Mouse (Mus musculus) neural tube, embryonic 15.5 days (tissue): ENCODE measurements at regions not wholly inside any gene's neighbourhood (a gene's known extent, or its start where the extent isn't known, plus 50 kb on each side); places are given as distances from the start of the nearest gene placed in this dataset.

ENCODE experiments used
- ATAC-seq: fragments of 200-750 bp; cut with Nextera tagmentation; 2 replicates; pipeline ENCODE4 v1.8.0; 2017; ENCODE audit warnings: mild to moderate bottlenecking, moderate TSS enrichment, moderate library complexity; ENCODE audit not compliant: low FRiP score
- H3K27ac ChIP-seq: fragments of 300-500 bp; sonication (generic); replicated peaks from 2 replicates; pipeline ENCODE4 v1.5.1; 2015; ENCODE audit warnings: mild to moderate bottlenecking, inconsistent platforms
- H3K27me3 ChIP-seq: fragments of 300-500 bp; sonication (generic); replicated peaks from 2 replicates; pipeline ENCODE4 v1.6.1; 2015; ENCODE audit warnings: inconsistent platforms
- H3K36me3 ChIP-seq: fragments of 300-500 bp; sonication (generic); 2 replicates; pipeline ENCODE4 v1.6.1; 2015; ENCODE audit warnings: inconsistent platforms
- H3K4me1 ChIP-seq: fragments of 300-500 bp; sonication (generic); 2 replicates; pipeline ENCODE4 v1.6.1; 2015; ENCODE audit warnings: inconsistent platforms
- H3K4me2 ChIP-seq: fragments of 300-500 bp; sonication (generic); 2 replicates; pipeline ENCODE4 v1.6.1; 2015; ENCODE audit warnings: inconsistent platforms, mild to moderate bottlenecking, moderate library complexity
- H3K4me3 ChIP-seq: fragments of 300-500 bp; sonication (generic); replicated peaks from 2 replicates; pipeline ENCODE4 v1.5.1; 2015; ENCODE audit warnings: mild to moderate bottlenecking, inconsistent platforms
- H3K9ac ChIP-seq: fragments of 300-500 bp; sonication (generic); replicated peaks from 2 replicates; pipeline ENCODE4 v1.6.1; 2015; ENCODE audit warnings: mild to moderate bottlenecking, inconsistent platforms
- H3K9me3 ChIP-seq: fragments of 300-500 bp; sonication (generic); replicated peaks from 2 replicates; pipeline ENCODE4 v1.6.1; 2016; ENCODE audit warnings: inconsistent platforms
- WGBS: fragments of 180-500 bp; shearing (Covaris S2); methylation state at CpG from one replicate; pipeline ENCODE4 v1.1.7; 2015; ENCODE audit warnings: mixed read lengths; 5-methylcytosine and 5-hydroxymethylcytosine counted together

DNA sequence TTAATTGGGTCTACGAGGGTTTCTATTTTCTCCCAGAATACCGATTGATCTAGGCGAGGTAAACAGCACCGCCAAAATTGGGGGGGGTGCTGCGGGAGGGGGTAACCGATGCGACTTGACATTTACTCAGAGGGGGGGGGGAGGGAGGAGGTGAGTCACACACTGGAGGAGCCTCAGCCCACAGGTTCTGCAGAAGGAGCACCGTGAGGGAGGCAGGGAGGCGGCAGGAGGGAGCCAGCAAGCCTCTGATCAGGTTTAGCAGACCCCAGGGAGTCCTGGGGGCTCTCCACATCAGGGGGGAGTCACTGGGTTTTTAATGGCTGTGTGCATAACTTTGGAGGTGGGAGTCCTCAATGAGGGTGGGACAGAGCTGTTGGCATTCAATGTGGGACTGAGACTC, 51.3 kb upstream of the Ier5l start:
- Histone ChIP-seq H3K4me3 (no peak overlapping the region), H3K36me3 (no peaks in the 10 kb centered on the region), H3K27ac (no peak overlapping the region), H3K9ac (no peak overlapping the region), H3K4me2 (no peak overlapping the region), H3K9me3 (no peaks in the 10 kb centered on the region), H3K4me1 (peaks cover 6% of the 10 kb centered on the region), H3K27me3 (no peaks in the 10 kb centered on the region)
- ATAC-seq = no peak
- 41% methylated on average over 9 of the region's 9 CpGs for WGBS

DNA sequence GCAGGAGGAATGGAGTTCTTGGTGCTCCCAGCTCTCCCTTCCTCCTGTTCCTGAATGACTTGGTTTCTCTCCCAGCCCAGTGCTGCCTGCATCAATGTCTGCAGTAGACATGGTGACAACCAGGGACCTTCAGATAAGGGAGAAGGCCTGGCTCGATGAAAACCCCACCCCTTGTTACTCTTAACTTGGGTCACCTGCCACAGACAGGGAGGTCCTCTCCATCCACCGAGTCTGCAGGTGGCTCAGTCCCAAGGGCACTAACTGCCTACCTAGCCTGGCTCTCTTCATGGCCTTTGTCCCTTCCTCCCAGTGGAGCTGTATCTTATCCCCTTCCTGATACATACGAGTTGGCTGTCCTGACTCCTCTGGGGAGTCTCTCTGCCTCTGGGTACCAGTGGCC, 51.8 kb upstream of the Ier5l start:
- WGBS = 65% methylated on average over 3 of the region's 3 CpGs
- no peak overlapping the region for H3K4me3 ChIP-seq
- H3K9me3 ChIP-seq = no peaks in the 10 kb centered on the region
- H3K36me3 ChIP-seq = no peaks in the 10 kb centered on the region
- H3K4me1 ChIP-seq = peaks cover 6% of the 10 kb centered on the region
- no peak overlapping the region for H3K4me2 ChIP-seq
- no peaks in the 10 kb centered on the region for H3K27me3 ChIP-seq
- H3K9ac ChIP-seq = no peak overlapping the region
- no peak for ATAC-seq
- H3K27ac ChIP-seq = no peak overlapping the region

DNA sequence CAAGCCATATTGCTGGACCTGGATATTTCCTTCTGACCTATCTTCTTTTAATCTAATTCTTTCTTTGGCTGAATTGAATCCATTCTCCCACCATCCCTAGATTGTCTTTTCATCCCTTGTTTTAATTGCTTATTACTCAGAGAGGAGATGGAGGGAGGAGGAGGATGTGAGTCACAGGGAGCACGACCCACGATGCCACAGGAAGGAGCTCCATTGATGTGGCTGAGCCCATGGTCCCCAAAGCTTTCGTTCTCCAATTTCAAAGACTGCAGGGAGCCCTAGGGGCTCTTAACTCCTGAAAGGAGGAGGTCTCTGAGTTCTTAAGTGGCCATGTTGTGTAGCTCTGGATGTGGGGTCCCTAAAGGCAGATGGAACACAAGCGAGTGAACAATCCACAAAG, 53.5 kb upstream of the Ier5l start:
- no peak for ATAC-seq
- 44% methylated on average over 4 of the region's 4 CpGs for WGBS
- H3K27me3 ChIP-seq = no peaks in the 10 kb centered on the region
- H3K4me2 ChIP-seq = no peak overlapping the region
- H3K27ac ChIP-seq = no peak overlapping the region
- H3K9ac ChIP-seq = no peak overlapping the region
- no peaks in the 10 kb centered on the region for H3K9me3 ChIP-seq
- peaks cover 6% of the 10 kb centered on the region for H3K4me1 ChIP-seq
- no peak overlapping the region for H3K4me3 ChIP-seq
- H3K36me3 ChIP-seq = no peaks in the 10 kb centered on the region

DNA sequence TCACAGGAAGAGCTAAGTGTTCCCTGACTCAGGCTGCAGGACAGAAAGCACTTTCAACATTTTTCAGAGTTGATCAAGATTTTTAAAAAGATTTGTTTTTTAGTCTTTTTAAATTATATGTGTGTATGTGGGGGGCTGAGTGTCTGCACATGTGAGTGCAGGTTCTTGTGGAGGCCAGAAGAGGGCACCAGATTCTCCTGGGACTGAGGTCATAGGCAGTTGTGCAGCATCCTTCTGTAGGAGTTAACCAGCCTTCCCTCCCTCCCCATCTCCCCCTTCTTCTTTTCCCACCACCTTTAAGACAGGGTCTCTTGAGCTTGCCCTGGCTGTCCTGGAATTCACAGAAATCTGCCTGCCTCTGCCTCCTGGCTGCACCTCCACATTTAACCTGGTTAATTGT, 58.9 kb upstream of the Ier5l start:
- ATAC-seq = no peak
- no peak overlapping the region for H3K9ac ChIP-seq

DNA sequence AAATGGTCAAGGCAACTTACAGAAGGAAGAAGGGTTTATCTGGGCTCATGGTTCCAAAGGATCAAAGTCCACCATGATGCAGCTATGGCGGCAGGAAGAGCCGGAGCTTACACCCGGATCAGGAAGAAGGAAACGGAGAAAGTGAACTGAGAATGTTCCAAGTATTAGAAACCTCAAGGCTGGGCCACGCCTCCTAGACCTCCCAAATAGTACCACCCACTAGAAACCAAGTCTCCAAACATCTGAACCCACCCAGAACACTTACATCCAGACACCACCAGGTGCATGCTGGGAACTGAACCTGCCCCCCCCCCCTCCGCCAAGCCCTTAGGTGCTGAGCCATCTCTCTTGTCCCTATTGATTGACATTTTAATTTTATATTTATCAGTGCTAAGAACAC, 59.3 kb upstream of the Ier5l start:
- Histone ChIP-seq H3K27me3 (no peaks in the 10 kb centered on the region), H3K4me3 (no peak overlapping the region), H3K9me3 (no peaks in the 10 kb centered on the region), H3K27ac (no peak overlapping the region), H3K9ac (no peak overlapping the region), H3K36me3 (no peaks in the 10 kb centered on the region), H3K4me2 (no peak overlapping the region), H3K4me1 (no peaks in the 10 kb centered on the region)
- no peak for ATAC-seq
- 93% methylated on average over 6 of the region's 6 CpGs for WGBS

More for the DNA sequence above, 58.9 kb upstream of the Ier5l start:
- Histone ChIP-seq H3K9me3 (no peaks in the 10 kb centered on the region), H3K4me3 (no peak overlapping the region), H3K27me3 (no peaks in the 10 kb centered on the region), H3K36me3 (no peaks in the 10 kb centered on the region), H3K4me2 (no peak overlapping the region), H3K4me1 (no peaks in the 10 kb centered on the region), H3K27ac (no peak overlapping the region)

DNA sequence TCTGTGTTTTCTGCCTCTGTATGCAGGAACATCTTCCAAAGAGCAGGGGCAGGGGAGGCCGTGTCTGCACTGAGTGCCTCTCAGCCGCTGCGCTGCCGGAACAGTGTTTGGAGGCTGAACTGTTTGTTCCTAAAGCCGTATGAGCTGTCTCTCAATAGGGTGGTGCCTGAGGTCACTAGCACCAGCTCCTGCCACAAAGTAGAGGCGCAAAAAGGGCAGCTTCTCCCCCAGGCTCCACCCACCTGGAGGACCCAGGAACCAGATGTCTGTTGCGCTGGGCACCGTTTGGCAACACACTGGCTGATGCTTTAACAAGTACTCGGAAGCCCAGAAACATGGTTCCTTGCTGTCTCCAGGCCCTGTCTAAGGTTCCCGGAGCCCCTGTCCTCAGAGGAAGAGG, 60.4 kb upstream of the Cstad start:
- 68% methylated on average over 10 of the region's 10 CpGs for WGBS
- Histone ChIP-seq H3K36me3 (no peaks in the 10 kb centered on the region), H3K4me1 (no peaks in the 10 kb centered on the region), H3K27ac (no peak overlapping the region), H3K4me3 (no peak overlapping the region), H3K4me2 (no peak overlapping the region), H3K9ac (no peak overlapping the region), H3K27me3 (no peaks in the 10 kb centered on the region), H3K9me3 (no peaks in the 10 kb centered on the region)
- ATAC-seq = no peak

DNA sequence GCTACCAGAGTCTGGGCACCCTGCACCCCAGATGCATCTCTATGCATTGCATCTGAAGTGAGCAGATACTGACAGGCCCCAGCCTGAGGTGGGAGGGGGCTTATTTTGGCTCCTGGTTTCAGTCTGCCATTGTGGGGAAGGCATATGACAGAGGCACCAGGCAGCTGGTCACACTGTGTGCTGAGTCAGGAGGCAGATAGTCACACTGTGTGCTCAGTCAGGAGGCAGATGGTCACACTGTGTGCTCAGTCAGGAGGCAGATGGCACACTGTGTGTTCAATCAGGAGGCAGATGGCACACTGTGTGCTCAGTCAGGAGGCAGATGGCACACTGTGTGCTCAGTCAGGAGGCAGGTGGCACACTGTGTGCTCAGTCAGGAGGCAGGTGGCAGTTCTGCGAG, 55.5 kb upstream of the Cstad start:
- no peaks in the 10 kb centered on the region for H3K27me3 ChIP-seq
- no peaks in the 10 kb centered on the region for H3K36me3 ChIP-seq
- H3K27ac ChIP-seq = no peak overlapping the region
- H3K4me1 ChIP-seq = peaks cover 14% of the 10 kb centered on the region
- no peak overlapping the region for H3K4me2 ChIP-seq
- no peak for ATAC-seq
- no peaks in the 10 kb centered on the region for H3K9me3 ChIP-seq
- no peak overlapping the region for H3K4me3 ChIP-seq
- no peak overlapping the region for H3K9ac ChIP-seq
- 89% methylated on average over 1 of the region's 1 CpGs for WGBS

DNA sequence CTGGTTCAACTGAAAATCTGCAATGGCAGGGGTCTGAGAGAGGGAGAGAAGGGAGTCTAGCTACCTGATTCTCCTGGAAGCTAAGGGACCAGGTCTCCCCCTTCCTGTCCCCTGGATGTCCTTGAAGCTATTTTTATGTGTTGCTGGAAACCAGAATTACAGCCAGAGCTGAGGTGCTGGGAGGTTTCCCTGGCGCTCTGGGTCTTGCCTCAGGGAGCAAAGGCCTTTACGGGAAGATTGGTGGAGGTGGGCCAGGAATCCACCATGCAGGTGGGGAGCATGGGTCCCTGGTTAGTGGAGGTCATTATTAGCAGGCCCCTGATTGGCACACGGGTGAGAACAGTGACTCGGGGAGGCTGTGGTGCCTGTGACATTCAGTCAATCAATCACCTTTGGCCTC, 53.3 kb upstream of the Cstad start:
- H3K4me3 ChIP-seq = no peak overlapping the region
- H3K9me3 ChIP-seq = no peaks in the 10 kb centered on the region
- no peak for ATAC-seq
- H3K9ac ChIP-seq = no peak overlapping the region
- no peak overlapping the region for H3K4me2 ChIP-seq
- peaks cover 35% of the 10 kb centered on the region for H3K4me1 ChIP-seq
- no peaks in the 10 kb centered on the region for H3K36me3 ChIP-seq
- H3K27me3 ChIP-seq = no peaks in the 10 kb centered on the region
- H3K27ac ChIP-seq = peak overlapping the region; percentile 73
- WGBS = 36% methylated on average over 4 of the region's 4 CpGs

DNA sequence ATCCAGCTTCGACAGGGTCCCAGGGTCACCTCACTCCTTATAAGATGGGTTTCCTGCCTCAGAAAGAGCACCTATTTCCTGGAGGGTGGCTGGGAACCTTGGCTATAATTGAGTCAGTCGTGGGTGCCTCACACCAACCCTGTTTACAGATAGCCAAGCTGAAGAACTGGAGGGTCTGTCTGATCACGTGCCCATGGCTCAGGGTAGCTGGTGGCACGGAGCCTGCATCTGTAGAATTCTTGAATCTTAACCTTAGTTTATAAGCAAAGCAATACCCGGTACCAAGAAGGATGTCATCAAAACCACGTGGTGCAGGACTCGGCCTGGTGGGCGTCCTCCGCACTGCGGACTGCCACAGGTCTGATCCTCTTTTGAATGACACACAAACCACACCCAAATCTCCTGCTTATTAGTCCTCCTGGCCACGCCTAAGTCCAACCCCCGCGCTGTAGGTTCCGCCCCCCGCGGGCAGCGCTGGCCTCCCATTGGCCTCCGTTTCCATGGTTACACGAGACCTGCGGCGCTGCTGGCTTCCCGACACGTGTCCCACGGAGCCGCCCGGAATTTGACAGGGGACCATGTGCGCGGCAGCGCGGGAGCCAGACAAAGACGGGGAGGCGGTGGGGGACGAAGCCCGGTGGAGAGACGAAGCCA, 49.9 kb upstream of the Cstad start:
- peak overlapping the region; percentile 83 for H3K27ac ChIP-seq
- H3K27me3 ChIP-seq = no peaks in the 10 kb centered on the region
- H3K4me3 ChIP-seq = peak overlapping the region; percentile 33
- H3K36me3 ChIP-seq = no peaks in the 10 kb centered on the region
- 2% methylated on average over 35 of the region's 35 CpGs for WGBS
- ATAC-seq = peak; percentile 91
- H3K4me2 ChIP-seq = peak overlapping the region; percentile 72
- no peaks in the 10 kb centered on the region for H3K9me3 ChIP-seq
- peak overlapping the region; percentile 45 for H3K9ac ChIP-seq
- H3K4me1 ChIP-seq = peaks cover 44% of the 10 kb centered on the region
